Mouse (Mus musculus) liver, embryonic 14.5 days (tissue): ENCODE results near the gene Fuca1.

Experiments
- CTCF ChIP-seq: IDR thresholded peaks from 2 replicates; pipeline ENCODE4 v1.5.1; 2016; ENCODE audit warnings: antibody characterized with exemption, low read depth, control low read depth
- EP300 ChIP-seq: IDR thresholded peaks from 2 replicates; pipeline ENCODE4 v1.6.1; 2016; ENCODE audit warnings: antibody characterized with exemption, low read depth

- TF ChIP-seq CTCF (no peak), EP300 (no peak)
Observed at GRCm38 (mm10) chr4:135873526-135874202, 46.9 kb upstream of the Fuca1 start, which contains the start of gene Pnrc2.
